Mouse (Mus musculus): ENCODE results near the gene Tk1. TPM values are rescaled to one million over a fixed set of nuclear protein-coding genes. Genes with fewer than 3 reads are reported as not detected.

Tk1 gene
- polyA plus RNA-seq (2012; rRNA removed), result 23.5 and 36.6 TPM in 2 replicates

GRCm38 (mm10) chr11:117825333-117826101 is at the start of gene Tk1, which contains the start of gene Afmid:
Gene Tk1, minus strand, starts transcription at chr11:117826092.
Gene Afmid, plus strand, starts transcription at chr11:117825924.

GRCm38 (mm10) chr11:117872861-117873608 is 47.1 kb upstream of the Tk1 start, which contains the start of gene Tha1:
Gene Tha1, minus strand, starts transcription at chr11:117873481.

GRCm38 (mm10) chr11:117860601-117861000 is 34.7 kb upstream of the Tk1 start, which contains the start of gene Tmem235:
Gene Tmem235, plus strand, starts transcription at chr11:117860752.

GRCm38 (mm10) chr11:117848985-117849671 is 23.2 kb upstream of the Tk1 start, which contains the start of gene Birc5:
Gene Birc5, plus strand, starts transcription at chr11:117849251.

GRCm38 (mm10) chr11:117809407-117810311 is 16.2 kb downstream of the Tk1 start, which contains the start of the genes Gm20708 and Syngr2:
Gene Gm20708, plus strand, starts transcription at chr11:117809668.
Gene Syngr2, plus strand, starts transcription at chr11:117809668.

GRCm38 (mm10) chr11:117797511-117798159 is 28.3 kb downstream of the Tk1 start, which contains the start of gene 6030468B19Rik:
Gene 6030468B19Rik, plus strand, starts transcription at chr11:117797660.

GRCm38 (mm10) chr11:117781993-117782704 is 43.7 kb downstream of the Tk1 start, which contains the start of the genes Tmc8 and Tmc6:
Gene Tmc8, plus strand, starts transcription at chr11:117782076.
Gene Tmc6, minus strand, starts transcription at chr11:117782198.

Other genes with a start within 250 kb of the Tk1 start
- 25.7 and 29.3 TPM in 2 replicates for gene Tnrc6c, start 171.8 kb downstream of the Tk1 start, polyA plus RNA-seq (2012; rRNA removed)
- gene Tmc8, start 44.0 kb downstream of the Tk1 start, polyA plus RNA-seq (2012; rRNA removed), result 10.1 TPM in 2 replicates
- gene Tmc6, start 43.9 kb downstream of the Tk1 start, polyA plus RNA-seq (2012; rRNA removed), result 54.7 and 63.2 TPM in 2 replicates
- gene 6030468B19Rik, start 28.4 kb downstream of the Tk1 start, polyA plus RNA-seq (2012; rRNA removed), result not detected in 2 replicates
- gene Gm20708, start 16.4 kb downstream of the Tk1 start, polyA plus RNA-seq (2012; rRNA removed), result 0.23 TPM in 1 of 2 replicates, not detected in the other
- gene Syngr2, start 16.4 kb downstream of the Tk1 start, polyA plus RNA-seq (2012; rRNA removed), result 149 and 175 TPM in 2 replicates
- gene Afmid, start 168 bp downstream of the Tk1 start, polyA plus RNA-seq (2012; rRNA removed), result 5.4 and 8.6 TPM in 2 replicates
- gene Birc5, start 23.2 kb upstream of the Tk1 start, polyA plus RNA-seq (2012; rRNA removed), result 7.8 and 16.6 TPM in 2 replicates
- gene Tmem235, start 34.7 kb upstream of the Tk1 start, polyA plus RNA-seq (2012; rRNA removed), result not detected in 2 replicates
- gene Tha1, start 47.4 kb upstream of the Tk1 start, polyA plus RNA-seq (2012; rRNA removed), result 21.1 and 21.9 TPM in 2 replicates
- 28.5 and 32.6 TPM in 2 replicates for gene Socs3, start 144.0 kb upstream of the Tk1 start, polyA plus RNA-seq (2012; rRNA removed)
- 59.6 and 99.4 TPM in 2 replicates for gene Pgs1, start 160.2 kb upstream of the Tk1 start, polyA plus RNA-seq (2012; rRNA removed)

Measured in ovary, adult 2 months (tissue).